Mouse (Mus musculus) midbrain, embryonic 13.5 days (tissue): Measurements from ENCODE around the gene Xdh. TPM values are rescaled to one million over a fixed set of nuclear protein-coding genes. Genes with fewer than 3 reads are reported as not detected.

Experiments
- ATAC-seq: fragments of 200-750 bp; cut with Nextera tagmentation; 2 replicates; pipeline ENCODE4 v1.8.0; 2017; ENCODE audit warnings: mild to moderate bottlenecking, moderate TSS enrichment, moderate library complexity
- H3K27ac ChIP-seq: fragments of 300-500 bp; sonication (generic); 2 replicates; pipeline ENCODE4 v1.5.1; 2015; ENCODE audit warnings: inconsistent platforms, mild to moderate bottlenecking, moderate library complexity
- H3K27me3 ChIP-seq: fragments of 300-500 bp; sonication (generic); 2 replicates; pipeline ENCODE4 v1.6.1; 2015; ENCODE audit warnings: mild to moderate bottlenecking, inconsistent platforms
- H3K36me3 ChIP-seq: fragments of 300-500 bp; sonication (generic); 2 replicates; pipeline ENCODE4 v1.6.1; 2015; ENCODE audit warnings: mild to moderate bottlenecking, inconsistent platforms
- H3K4me1 ChIP-seq: fragments of 300-500 bp; sonication (generic); replicated peaks from 2 replicates; pipeline ENCODE4 v1.6.1; 2015; ENCODE audit warnings: inconsistent platforms
- H3K4me2 ChIP-seq: fragments of 300-500 bp; sonication (generic); replicated peaks from 2 replicates; pipeline ENCODE4 v1.6.1; 2015; ENCODE audit warnings: moderate library complexity, mild to moderate bottlenecking, inconsistent platforms
- H3K4me3 ChIP-seq: fragments of 300-500 bp; sonication (generic); replicated peaks from 2 replicates; pipeline ENCODE4 v1.5.1; 2015; ENCODE audit warnings: mild to moderate bottlenecking, inconsistent platforms
- H3K9ac ChIP-seq: fragments of 300-500 bp; sonication (generic); replicated peaks from 2 replicates; pipeline ENCODE4 v1.6.1; 2015; ENCODE audit warnings: mild to moderate bottlenecking, inconsistent platforms
- H3K9me3 ChIP-seq: fragments of 300-500 bp; sonication (generic); 2 replicates; pipeline ENCODE4 v1.6.1; 2016; ENCODE audit warnings: mild to moderate bottlenecking, inconsistent platforms
- WGBS: fragments of 180-500 bp; shearing (Covaris S2); methylation state at CpG from one replicate; pipeline ENCODE4 v1.1.7; 2015; 5-methylcytosine and 5-hydroxymethylcytosine counted together
- polyA plus RNA-seq: library from polyadenylated mRNA; unstranded; fragments of >200 nt; fragmentation: Nextera tagmentation; extraction: Ambion mirVana; gene quantifications from 2 replicates; pipeline ENCODE4 v1.2.1, GENCODE M21; 2015

Xdh gene
- polyA plus RNA-seq, 1 experiment from 2014 or later = 0.08 TPM

DNA sequence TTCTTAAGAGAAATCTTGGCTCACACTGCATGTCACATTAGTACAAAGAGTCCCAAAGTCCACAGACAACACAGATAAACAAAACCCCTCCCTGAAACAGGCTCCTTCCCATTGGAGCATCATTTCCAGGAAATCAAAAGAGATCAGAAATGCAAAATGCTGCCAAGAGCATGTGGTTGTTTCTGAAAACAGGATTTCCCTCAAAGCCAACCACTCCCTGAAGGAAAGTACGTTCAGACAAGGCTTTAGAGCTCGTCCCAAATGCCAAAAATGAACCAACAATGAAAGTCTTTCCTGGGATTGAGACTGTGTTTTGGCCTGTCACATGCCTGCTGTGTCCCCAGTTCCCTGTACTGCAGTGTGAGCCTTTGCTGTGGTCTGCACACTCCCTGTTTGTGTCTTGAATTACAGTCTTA is 12.6 kb upstream of the Xdh start:
- Histone ChIP-seq H3K9me3 (no peaks in the 10 kb centered on the region), H3K4me3 (no peak overlapping the region), H3K4me2 (no peak overlapping the region), H3K4me1 (no peaks in the 10 kb centered on the region), H3K27me3 (no peaks in the 10 kb centered on the region), H3K36me3 (no peaks in the 10 kb centered on the region), H3K27ac (no peak overlapping the region), H3K9ac (no peak overlapping the region)
- 64% methylated on average over 2 of the region's 2 CpGs for WGBS
- ATAC-seq = no peak

GRCm38 (mm10) chr17:73961801-73962403 is 11.9 kb upstream of the Xdh start:
- H3K9ac ChIP-seq = no peak overlapping the region
- ATAC-seq = no peak
- 76% methylated on average over 1 of the region's 1 CpGs for WGBS

GRCm38 (mm10) chr17:73960745-73961144 is 10.7 kb upstream of the Xdh start:
- Histone ChIP-seq H3K36me3 (no peaks in the 10 kb centered on the region), H3K4me1 (no peaks in the 10 kb centered on the region), H3K27ac (no peak overlapping the region), H3K9ac (no peak overlapping the region), H3K9me3 (no peaks in the 10 kb centered on the region), H3K27me3 (no peaks in the 10 kb centered on the region), H3K4me3 (no peak overlapping the region), H3K4me2 (no peak overlapping the region)
- ATAC-seq = no peak
- 90% methylated on average over 4 of the region's 4 CpGs for WGBS

More at GRCm38 (mm10) chr17:73961801-73962403, 11.9 kb upstream of the Xdh start:
- Histone ChIP-seq H3K4me3 (no peak overlapping the region), H3K27ac (no peak overlapping the region), H3K27me3 (no peaks in the 10 kb centered on the region), H3K9me3 (no peaks in the 10 kb centered on the region), H3K36me3 (no peaks in the 10 kb centered on the region), H3K4me2 (no peak overlapping the region), H3K4me1 (no peaks in the 10 kb centered on the region)

DNA sequence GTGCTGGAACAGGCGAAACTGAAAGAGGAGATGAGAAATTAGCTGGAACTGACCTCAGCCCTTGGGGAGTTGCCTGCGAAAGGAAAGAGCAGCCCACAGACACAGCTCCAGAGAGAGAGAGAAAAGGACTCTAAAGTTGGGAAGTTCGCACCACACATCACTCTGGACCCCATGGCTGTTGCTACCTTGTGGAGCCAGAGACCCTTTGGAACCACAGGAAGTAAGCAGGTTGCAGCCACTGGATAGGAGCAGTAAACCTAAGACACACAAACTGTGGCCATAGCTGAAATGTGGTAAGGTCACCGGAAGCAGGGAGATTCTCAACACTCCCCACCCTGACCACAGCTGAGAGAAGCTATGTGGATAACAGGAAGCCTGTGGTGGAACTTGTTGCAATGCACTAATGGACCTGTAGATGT is 2.1 kb upstream of the Xdh start:
- H3K27me3 ChIP-seq = no peaks in the 10 kb centered on the region
- no peak overlapping the region for H3K9ac ChIP-seq
- H3K4me3 ChIP-seq = no peak overlapping the region
- H3K9me3 ChIP-seq = no peaks in the 10 kb centered on the region
- ATAC-seq = no peak
- no peaks in the 10 kb centered on the region for H3K4me1 ChIP-seq
- WGBS = 93% methylated on average over 4 of the region's 4 CpGs
- no peak overlapping the region for H3K4me2 ChIP-seq
- no peaks in the 10 kb centered on the region for H3K36me3 ChIP-seq
- H3K27ac ChIP-seq = no peak overlapping the region

GRCm38 (mm10) chr17:73950970-73951369 is 974 bp upstream of the Xdh start:
- Histone ChIP-seq H3K4me2 (no peak overlapping the region), H3K4me3 (no peak overlapping the region), H3K9me3 (no peaks in the 10 kb centered on the region), H3K27me3 (no peaks in the 10 kb centered on the region), H3K36me3 (no peaks in the 10 kb centered on the region), H3K9ac (no peak overlapping the region), H3K4me1 (no peaks in the 10 kb centered on the region), H3K27ac (no peak overlapping the region)
- WGBS = 83% methylated on average over 5 of the region's 5 CpGs
- no peak for ATAC-seq

DNA sequence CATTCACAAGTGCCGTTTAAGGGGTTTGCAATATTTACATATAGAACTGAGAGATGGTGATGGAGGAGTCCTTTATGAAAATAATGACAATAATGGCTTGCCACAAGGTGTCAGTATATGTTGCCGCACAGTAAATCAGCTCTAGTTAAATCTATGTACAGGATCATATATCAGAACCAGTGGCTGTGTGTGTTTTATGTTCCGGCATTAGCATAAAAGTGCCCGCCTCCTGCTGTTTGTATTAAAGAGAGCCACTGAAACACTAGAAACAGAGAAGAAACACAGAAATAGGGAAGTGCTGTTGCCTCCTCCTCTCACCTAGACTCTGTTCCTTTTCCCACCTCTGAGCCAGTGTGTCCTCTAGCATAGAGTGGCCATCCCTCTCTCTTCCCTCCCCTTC is 498 bp downstream of the Xdh start:
- no peak overlapping the region for H3K27ac ChIP-seq
- H3K4me2 ChIP-seq = no peak overlapping the region
- H3K4me3 ChIP-seq = no peak overlapping the region
- no peak overlapping the region for H3K9ac ChIP-seq
- no peaks in the 10 kb centered on the region for H3K9me3 ChIP-seq
- H3K27me3 ChIP-seq = no peaks in the 10 kb centered on the region
- H3K4me1 ChIP-seq = no peaks in the 10 kb centered on the region
- no peaks in the 10 kb centered on the region for H3K36me3 ChIP-seq
- WGBS = 81% methylated on average over 4 of the region's 4 CpGs
- ATAC-seq = no peak

GRCm38 (mm10) chr17:73948801-73949200 is 1.2 kb downstream of the Xdh start:
- Histone ChIP-seq H3K9me3 (no peaks in the 10 kb centered on the region), H3K4me1 (no peaks in the 10 kb centered on the region), H3K4me2 (no peak overlapping the region), H3K9ac (no peak overlapping the region), H3K27me3 (no peaks in the 10 kb centered on the region), H3K4me3 (no peak overlapping the region), H3K27ac (no peak overlapping the region), H3K36me3 (no peaks in the 10 kb centered on the region)
- 91% methylated on average over 2 of the region's 2 CpGs for WGBS
- no peak for ATAC-seq

- WGBS = 86% methylated on average over 3 of the region's 3 CpGs
- H3K4me3 ChIP-seq = no peak overlapping the region
- no peak for ATAC-seq
Observed at GRCm38 (mm10) chr17:73948039-73948438, 2.0 kb downstream of the Xdh start.

GRCm38 (mm10) chr17:73946856-73947255 is 3.1 kb downstream of the Xdh start:
- Histone ChIP-seq H3K4me1 (no peaks in the 10 kb centered on the region), H3K27me3 (no peaks in the 10 kb centered on the region), H3K9ac (no peak overlapping the region), H3K36me3 (no peaks in the 10 kb centered on the region), H3K9me3 (no peaks in the 10 kb centered on the region), H3K4me2 (no peak overlapping the region), H3K27ac (no peak overlapping the region), H3K4me3 (no peak overlapping the region)
- ATAC-seq = no peak
- 84% methylated on average over 5 of the region's 5 CpGs for WGBS

More at GRCm38 (mm10) chr17:73948039-73948438, 2.0 kb downstream of the Xdh start:
- Histone ChIP-seq H3K4me2 (no peak overlapping the region), H3K27ac (no peak overlapping the region), H3K36me3 (no peaks in the 10 kb centered on the region), H3K27me3 (no peaks in the 10 kb centered on the region), H3K9me3 (no peaks in the 10 kb centered on the region), H3K4me1 (no peaks in the 10 kb centered on the region), H3K9ac (no peak overlapping the region)

GRCm38 (mm10) chr17:73944661-73945060 is 5.3 kb downstream of the Xdh start:
- Histone ChIP-seq H3K36me3 (no peaks in the 10 kb centered on the region), H3K27ac (no peak overlapping the region), H3K27me3 (no peaks in the 10 kb centered on the region), H3K4me1 (no peaks in the 10 kb centered on the region), H3K9ac (no peak overlapping the region), H3K4me2 (no peak overlapping the region), H3K4me3 (no peak overlapping the region), H3K9me3 (no peaks in the 10 kb centered on the region)
- no peak for ATAC-seq
- WGBS = 85% methylated on average over 5 of the region's 5 CpGs

GRCm38 (mm10) chr17:73942268-73942962 is 7.6 kb downstream of the Xdh start:
- H3K4me2 ChIP-seq = no peak overlapping the region
- no peak overlapping the region for H3K9ac ChIP-seq
- no peaks in the 10 kb centered on the region for H3K27me3 ChIP-seq
- no peaks in the 10 kb centered on the region for H3K4me1 ChIP-seq
- WGBS = 92% methylated on average over 3 of the region's 3 CpGs
- H3K4me3 ChIP-seq = no peak overlapping the region
- ATAC-seq = no peak
- H3K27ac ChIP-seq = no peak overlapping the region
- H3K36me3 ChIP-seq = no peaks in the 10 kb centered on the region
- no peaks in the 10 kb centered on the region for H3K9me3 ChIP-seq

DNA sequence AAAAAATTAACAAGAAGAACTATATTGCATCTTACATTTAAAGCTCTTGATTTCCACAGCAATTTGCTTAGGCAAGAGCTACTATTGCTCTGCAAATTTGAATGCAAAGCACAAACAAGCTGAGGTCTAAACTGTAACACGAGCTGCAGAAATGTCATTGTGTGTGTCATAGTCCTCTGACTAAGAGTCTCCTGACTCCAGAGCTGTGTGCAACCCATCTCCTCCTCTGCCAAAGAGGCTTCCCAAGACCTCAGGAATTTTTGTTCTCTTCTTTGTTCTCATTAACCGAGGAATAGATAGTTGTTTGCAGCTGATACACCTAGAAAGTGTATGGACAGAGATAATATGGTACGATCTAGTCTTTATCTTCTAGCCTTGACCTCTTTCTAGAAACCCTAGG is 8.2 kb downstream of the Xdh start:
- Histone ChIP-seq H3K27me3 (no peaks in the 10 kb centered on the region), H3K36me3 (no peaks in the 10 kb centered on the region), H3K9ac (no peak overlapping the region), H3K4me1 (no peaks in the 10 kb centered on the region), H3K4me3 (no peak overlapping the region), H3K27ac (no peak overlapping the region), H3K9me3 (no peaks in the 10 kb centered on the region), H3K4me2 (no peak overlapping the region)
- no peak for ATAC-seq
- WGBS = 76% methylated on average over 3 of the region's 3 CpGs

DNA sequence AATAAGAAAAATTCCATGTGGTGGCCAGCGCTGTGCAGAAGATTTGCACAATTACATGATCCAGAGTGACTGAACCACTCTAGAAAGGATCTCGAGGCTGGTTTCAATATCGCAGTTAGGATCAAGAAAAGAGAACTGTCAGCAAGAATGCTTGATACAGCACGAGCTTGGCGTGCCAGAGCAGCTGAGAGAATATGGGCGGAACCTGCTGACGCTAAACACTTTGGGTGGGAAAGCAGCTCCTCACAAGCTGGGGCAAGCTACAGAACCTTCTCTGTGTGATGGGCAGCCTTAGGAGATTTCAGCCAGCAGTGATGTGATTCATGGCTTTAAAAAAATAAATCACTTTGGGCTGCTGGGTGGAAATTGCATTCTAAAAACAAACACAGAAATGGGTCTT is 12.9 kb downstream of the Xdh start:
- Histone ChIP-seq H3K4me1 (no peaks in the 10 kb centered on the region), H3K27me3 (no peaks in the 10 kb centered on the region), H3K27ac (no peak overlapping the region), H3K4me3 (no peak overlapping the region), H3K4me2 (no peak overlapping the region), H3K9me3 (no peaks in the 10 kb centered on the region), H3K36me3 (no peaks in the 10 kb centered on the region), H3K9ac (no peak overlapping the region)
- WGBS = 85% methylated on average over 7 of the region's 7 CpGs
- no peak for ATAC-seq
